Mouse (Mus musculus) forebrain, embryonic 10.5 days (tissue): ENCODE results near the gene Ngfr. TPM values are rescaled to one million over a fixed set of nuclear protein-coding genes. Genes with fewer than 3 reads are reported as not detected.

Experiments
- DNase-seq: peaks from one replicate; pipeline ENCODE4 v3.0.0-alpha.2; 2017; ENCODE audit warnings: low spot score; ENCODE audit errors: extremely low spot score
- H3K27ac ChIP-seq: fragments of 300-500 bp; sonication (generic); 2 replicates; pipeline ENCODE4 v1.5.1; 2016; ENCODE audit warnings: mild to moderate bottlenecking
- H3K27me3 ChIP-seq: fragments of 300-500 bp; sonication (generic); 2 replicates; pipeline ENCODE4 v1.6.1; 2016; ENCODE audit warnings: mild to moderate bottlenecking; ENCODE audit not compliant: poor library complexity, severe bottlenecking
- H3K36me3 ChIP-seq: fragments of 300-500 bp; sonication (generic); replicated peaks from 2 replicates; pipeline ENCODE4 v1.6.1; 2016; ENCODE audit warnings: mild to moderate bottlenecking, moderate library complexity
- H3K4me1 ChIP-seq: fragments of 300-500 bp; sonication (generic); 2 replicates; pipeline ENCODE4 v1.6.1; 2016
- H3K4me3 ChIP-seq: fragments of 300-500 bp; sonication (generic); 2 replicates; pipeline ENCODE4 v1.5.1; 2016; ENCODE audit warnings: mild to moderate bottlenecking, moderate library complexity
- H3K9me3 ChIP-seq: fragments of 300-500 bp; sonication (generic); 2 replicates; pipeline ENCODE4 v1.6.1; 2016; ENCODE audit warnings: mild to moderate bottlenecking, moderate library complexity
- WGBS: fragments of 180-500 bp; shearing (Covaris S2); methylation state at CpG from one replicate; pipeline ENCODE4 v1.1.7; 2016; 5-methylcytosine and 5-hydroxymethylcytosine counted together
- polyA plus RNA-seq: library from polyadenylated mRNA; unstranded; fragments of >200 nt; fragmentation: Nextera tagmentation; extraction: Ambion mirVana; gene quantifications from 2 replicates; pipeline ENCODE4 v1.2.1, GENCODE M21; 2016

The Ngfr gene
- polyA plus RNA-seq, 1 experiment from 2014 or later = 12.3 TPM

- 0 out of 2 replicates have a peak, but pooled peaks cover 2% of the 10 kb centered on the region for H3K36me3 ChIP-seq
- H3K4me1 ChIP-seq = peaks cover 77% of the 10 kb centered on the region
- H3K4me3 ChIP-seq = no peak overlapping the region
- WGBS = 31% methylated on average over 9 of the region's 9 CpGs
- H3K9me3 ChIP-seq = no peaks in the 10 kb centered on the region
- peak; percentile 49 for DNase-seq
- peak overlapping the region; percentile 12; the same call in 1 of the 2 replicates for H3K27ac ChIP-seq
- peaks cover 72% of the 10 kb centered on the region for H3K27me3 ChIP-seq
These were observed 15.8 kb downstream of the Ngfr start for GRCm38 (mm10) chr11:95571755-95572154.

- 59% methylated on average over 25 of the region's 25 CpGs for WGBS
- Histone ChIP-seq H3K9me3 (no peaks in the 10 kb centered on the region), H3K27ac (peak overlapping the region; percentile 27; the same call in 1 of the 2 replicates), H3K36me3 (0 out of 2 replicates have a peak, but pooled peaks cover 2% of the 10 kb centered on the region), H3K27me3 (peaks cover 65% of the 10 kb centered on the region), H3K4me1 (peaks cover 69% of the 10 kb centered on the region), H3K4me3 (no peak overlapping the region)
- DNase-seq = no peak
These were observed 16.5 kb downstream of the Ngfr start for GRCm38 (mm10) chr11:95570827-95571619.

GRCm38 (mm10) chr11:95569908-95570307, 17.6 kb downstream of the Ngfr start:
- peaks cover 54% of the 10 kb centered on the region for H3K27me3 ChIP-seq
- H3K27ac ChIP-seq = no peak overlapping the region
- WGBS = 87% methylated on average over 6 of the region's 6 CpGs
- H3K4me1 ChIP-seq = peaks cover 67% of the 10 kb centered on the region
- 0 out of 2 replicates have a peak, but pooled peaks cover 2% of the 10 kb centered on the region for H3K36me3 ChIP-seq
- no peak overlapping the region for H3K4me3 ChIP-seq
- DNase-seq = no peak
- no peaks in the 10 kb centered on the region for H3K9me3 ChIP-seq

GRCm38 (mm10) chr11:95567936-95568715, 19.4 kb downstream of the Ngfr start:
- WGBS = 74% methylated on average over 8 of the region's 8 CpGs
- Histone ChIP-seq H3K27me3 (peaks cover 49% of the 10 kb centered on the region), H3K27ac (peak overlapping the region; percentile 60; the same call in 1 of the 2 replicates), H3K9me3 (peaks cover 6% of the 10 kb centered on the region; the same call in 1 of the 2 replicates), H3K4me3 (no peak overlapping the region), H3K4me1 (peaks cover 66% of the 10 kb centered on the region), H3K36me3 (no peaks in the 10 kb centered on the region)
- DNase-seq = no peak

- H3K27me3 ChIP-seq = peaks cover 44% of the 10 kb centered on the region
- no peak for DNase-seq
- peak overlapping the region; percentile 60; the same call in 1 of the 2 replicates for H3K27ac ChIP-seq
- H3K4me1 ChIP-seq = peaks cover 63% of the 10 kb centered on the region
- no peak overlapping the region for H3K4me3 ChIP-seq
- H3K36me3 ChIP-seq = no peaks in the 10 kb centered on the region
- WGBS = 69% methylated on average over 6 of the region's 6 CpGs
- peaks cover 6% of the 10 kb centered on the region; the same call in 1 of the 2 replicates for H3K9me3 ChIP-seq
These were observed 20.2 kb downstream of the Ngfr start for GRCm38 (mm10) chr11:95567366-95567765.

- peaks cover 24% of the 10 kb centered on the region for H3K27me3 ChIP-seq
- peaks cover 42% of the 10 kb centered on the region for H3K4me1 ChIP-seq
- peaks cover 6% of the 10 kb centered on the region; the same call in 1 of the 2 replicates for H3K9me3 ChIP-seq
- 73% methylated on average over 10 of the region's 10 CpGs for WGBS
- no peak overlapping the region for H3K4me3 ChIP-seq
- no peak overlapping the region for H3K27ac ChIP-seq
- DNase-seq = no peak
- no peaks in the 10 kb centered on the region for H3K36me3 ChIP-seq
These were observed 22.2 kb downstream of the Ngfr start for GRCm38 (mm10) chr11:95565327-95565726.

GRCm38 (mm10) chr11:95563849-95564248, 23.7 kb downstream of the Ngfr start:
- Histone ChIP-seq H3K27me3 (peaks cover 9% of the 10 kb centered on the region), H3K36me3 (no peaks in the 10 kb centered on the region), H3K4me1 (peaks cover 29% of the 10 kb centered on the region), H3K27ac (no peak overlapping the region), H3K4me3 (no peak overlapping the region), H3K9me3 (peaks cover 6% of the 10 kb centered on the region; the same call in 1 of the 2 replicates)
- DNase-seq = no peak
- WGBS = 95% methylated on average over 5 of the region's 5 CpGs

- Histone ChIP-seq H3K27me3 (peaks cover 10% of the 10 kb centered on the region; the same call in 1 of the 2 replicates), H3K27ac (0 out of 2 replicates have a peak overlapping the region, but pooled peaks have one; percentile 22), H3K9me3 (peaks cover 6% of the 10 kb centered on the region; the same call in 1 of the 2 replicates), H3K4me3 (no peak overlapping the region), H3K4me1 (peaks cover 23% of the 10 kb centered on the region), H3K36me3 (no peaks in the 10 kb centered on the region)
- 84% methylated on average over 3 of the region's 3 CpGs for WGBS
- DNase-seq = no peak
These were observed 26.8 kb downstream of the Ngfr start for GRCm38 (mm10) chr11:95560773-95561172.

- no peak for DNase-seq
- peaks cover 6% of the 10 kb centered on the region; the same call in 1 of the 2 replicates for H3K9me3 ChIP-seq
- H3K27me3 ChIP-seq = peaks cover 10% of the 10 kb centered on the region; the same call in 1 of the 2 replicates
- no peak overlapping the region for H3K4me3 ChIP-seq
- 87% methylated on average over 2 of the region's 2 CpGs for WGBS
- no peak overlapping the region for H3K27ac ChIP-seq
- peaks cover 22% of the 10 kb centered on the region for H3K4me1 ChIP-seq
- H3K36me3 ChIP-seq = no peaks in the 10 kb centered on the region
These were observed 27.8 kb downstream of the Ngfr start for GRCm38 (mm10) chr11:95559761-95560160.

GRCm38 (mm10) chr11:95557719-95558118, 29.8 kb downstream of the Ngfr start:
- H3K27me3 ChIP-seq = peaks cover 10% of the 10 kb centered on the region; the same call in 1 of the 2 replicates
- H3K4me3 ChIP-seq = no peak overlapping the region
- H3K9me3 ChIP-seq = no peaks in the 10 kb centered on the region
- no peak overlapping the region for H3K27ac ChIP-seq
- H3K4me1 ChIP-seq = peaks cover 19% of the 10 kb centered on the region
- 25% methylated on average over 6 of the region's 6 CpGs for WGBS
- H3K36me3 ChIP-seq = no peaks in the 10 kb centered on the region
- no peak for DNase-seq

- peaks cover 10% of the 10 kb centered on the region; the same call in 1 of the 2 replicates for H3K27me3 ChIP-seq
- H3K4me3 ChIP-seq = no peak overlapping the region
- no peaks in the 10 kb centered on the region for H3K36me3 ChIP-seq
- peaks cover 19% of the 10 kb centered on the region for H3K4me1 ChIP-seq
- 84% methylated on average over 6 of the region's 6 CpGs for WGBS
- H3K27ac ChIP-seq = no peak overlapping the region
- no peak for DNase-seq
- no peaks in the 10 kb centered on the region for H3K9me3 ChIP-seq
These were observed 30.5 kb downstream of the Ngfr start for GRCm38 (mm10) chr11:95557032-95557431.

GRCm38 (mm10) chr11:95555279-95555678, 32.3 kb downstream of the Ngfr start:
- Histone ChIP-seq H3K4me1 (peaks cover 19% of the 10 kb centered on the region), H3K4me3 (no peak overlapping the region), H3K27ac (0 out of 2 replicates have a peak overlapping the region, but pooled peaks have one; percentile 51), H3K9me3 (no peaks in the 10 kb centered on the region), H3K27me3 (peaks cover 10% of the 10 kb centered on the region; the same call in 1 of the 2 replicates), H3K36me3 (no peaks in the 10 kb centered on the region)
- WGBS = 52% methylated on average over 8 of the region's 8 CpGs
- DNase-seq = no peak
